Mouse (Mus musculus) adipocyte (in vitro differentiated cells): ENCODE measurements around the gene Iqck.

Experiments used
- DNase-seq: peaks from one replicate; pipeline ENCODE4 v3.0.0-alpha.2; 2016; ENCODE audit warnings: low spot score

Iqck gene

DNA sequence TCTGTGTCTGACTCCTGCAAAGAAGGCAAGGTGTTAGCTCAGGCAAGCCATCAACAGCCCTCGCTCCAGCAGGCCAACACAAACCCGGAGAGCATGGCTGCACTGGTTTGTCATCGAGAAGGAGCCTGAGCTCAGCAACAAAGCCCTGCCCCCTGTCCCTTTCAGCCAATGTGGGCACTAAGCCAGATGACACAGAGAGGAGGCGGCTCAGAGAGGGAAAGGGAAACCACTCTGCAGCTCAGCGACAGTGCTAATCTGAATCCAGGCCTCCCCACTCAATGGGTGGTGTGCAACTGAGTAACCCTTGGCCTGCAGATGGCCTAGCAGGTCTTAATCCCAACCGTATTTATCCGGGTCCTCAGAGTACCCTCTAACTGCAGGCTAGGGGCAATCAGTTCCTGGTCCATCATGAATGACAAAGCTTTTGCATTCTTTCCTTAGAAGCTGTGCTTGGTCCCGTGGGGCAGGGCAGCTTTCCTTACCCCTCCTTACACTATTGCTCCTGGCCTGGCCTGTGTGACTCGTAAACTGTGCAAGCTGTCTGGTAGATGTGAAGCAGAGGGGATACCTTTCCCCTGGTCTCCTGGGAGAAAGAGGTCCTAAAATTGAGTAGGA, 4.8 kb upstream of the Iqck start:
- peak; percentile 82 for DNase-seq

DNA sequence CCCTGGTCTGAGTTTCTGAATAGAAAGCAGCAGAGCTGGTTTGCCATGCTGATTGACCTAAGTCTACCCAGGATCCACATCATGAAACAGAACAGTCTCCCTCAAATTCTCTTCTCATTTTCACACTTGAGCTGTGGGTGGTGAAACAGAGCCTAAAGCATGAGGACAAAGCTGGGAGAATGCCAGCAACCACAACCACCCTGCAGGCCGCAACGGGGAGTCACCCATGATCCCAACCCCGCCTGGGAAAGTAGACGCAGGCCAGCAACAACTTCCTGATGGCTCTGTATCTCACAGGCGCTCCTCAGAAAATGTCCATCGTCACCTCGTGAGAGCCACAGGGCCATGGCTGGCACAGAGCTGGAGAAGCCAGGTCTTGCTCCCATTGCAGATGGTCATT, 4.0 kb upstream of the Iqck start:
- DNase-seq: peak; percentile 41

DNA sequence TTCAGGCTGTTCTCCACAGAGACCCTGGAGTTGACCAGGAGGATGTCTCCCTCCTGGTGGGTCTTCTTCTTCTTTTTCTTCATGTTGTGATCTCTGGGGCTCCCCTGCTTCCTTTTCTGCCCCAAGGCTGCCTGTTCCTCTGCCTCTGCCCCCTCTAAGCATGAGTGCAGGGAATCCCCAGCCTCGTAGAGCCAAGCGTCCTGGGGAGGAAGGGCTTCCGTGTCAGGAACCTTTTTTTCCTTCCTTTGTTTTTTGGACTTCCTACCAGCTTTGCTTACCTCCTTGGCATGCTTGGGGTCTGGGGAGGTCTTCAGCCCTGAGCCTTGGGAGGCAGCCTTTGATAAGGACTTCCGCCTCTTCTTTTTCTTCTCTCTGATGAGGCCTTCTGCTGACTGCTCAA, 2.9 kb upstream of the Iqck start:
- DNase-seq: no peak

DNA sequence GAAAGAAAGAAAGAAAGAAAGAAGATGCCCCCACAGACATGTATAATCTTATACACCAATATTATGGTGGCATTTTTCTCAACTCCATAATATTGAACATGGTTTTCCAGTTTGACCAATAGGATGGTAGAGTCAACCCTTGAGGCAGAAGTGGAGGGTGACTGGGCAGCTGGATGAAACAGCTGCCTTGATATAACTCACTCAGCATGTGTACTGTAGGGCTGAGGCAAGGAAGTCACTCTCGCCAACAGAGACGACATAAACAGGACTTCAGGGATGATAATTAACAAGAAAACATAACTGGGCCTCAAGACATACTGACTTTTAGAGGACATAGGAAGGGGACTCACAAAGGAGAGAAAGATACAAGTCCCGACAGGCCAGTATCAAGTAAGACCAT, 946 bp upstream of the Iqck start:
- DNase-seq: no peak

DNA sequence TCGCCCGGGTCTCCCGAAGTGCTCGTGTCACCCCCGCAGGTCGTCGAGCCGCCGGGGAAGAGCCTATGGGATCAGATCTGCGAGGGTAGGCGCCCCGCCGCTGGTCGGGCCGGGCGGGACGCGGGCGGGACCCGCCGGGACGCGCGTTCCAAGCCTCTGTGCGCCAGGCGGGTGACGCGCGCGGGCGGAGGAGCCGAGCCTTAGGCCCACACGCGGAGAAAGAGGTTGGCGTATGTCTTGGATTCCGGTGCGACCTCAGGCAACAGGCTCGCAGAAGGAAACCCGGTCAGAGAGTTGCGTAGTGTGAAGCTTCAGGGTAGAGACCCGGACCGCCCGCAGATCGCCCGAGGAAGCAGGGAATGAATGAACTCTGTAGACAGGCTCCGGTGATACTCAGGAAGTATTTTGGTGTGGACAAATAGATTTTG, 339 bp downstream of the Iqck start, which contains the start of gene Knop1:
TSS of gene Knop1 (minus strand) at position 378 of the 428 bp plus-strand sequence.
- DNase-seq: no peak

DNA sequence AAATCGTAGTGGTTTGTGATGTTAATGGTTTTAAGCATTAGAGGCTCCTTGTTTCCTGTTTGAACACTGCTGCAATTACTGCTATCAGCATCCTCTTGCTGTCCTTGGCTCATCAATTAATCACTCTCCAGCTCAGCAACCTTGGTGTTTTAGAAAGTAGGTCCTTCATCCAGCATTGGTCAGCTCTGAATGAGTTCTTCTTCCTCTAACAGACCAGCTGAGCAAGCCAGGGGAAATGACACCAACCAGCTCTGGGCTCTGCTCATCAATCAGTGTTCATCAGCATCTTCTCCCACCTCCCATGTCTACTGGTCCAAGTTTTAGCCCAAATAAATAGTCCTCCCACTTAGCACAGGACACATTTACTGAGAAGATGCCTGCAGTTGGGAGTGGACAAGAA, 3.1 kb downstream of the Iqck start:
- DNase-seq: no peak

DNA sequence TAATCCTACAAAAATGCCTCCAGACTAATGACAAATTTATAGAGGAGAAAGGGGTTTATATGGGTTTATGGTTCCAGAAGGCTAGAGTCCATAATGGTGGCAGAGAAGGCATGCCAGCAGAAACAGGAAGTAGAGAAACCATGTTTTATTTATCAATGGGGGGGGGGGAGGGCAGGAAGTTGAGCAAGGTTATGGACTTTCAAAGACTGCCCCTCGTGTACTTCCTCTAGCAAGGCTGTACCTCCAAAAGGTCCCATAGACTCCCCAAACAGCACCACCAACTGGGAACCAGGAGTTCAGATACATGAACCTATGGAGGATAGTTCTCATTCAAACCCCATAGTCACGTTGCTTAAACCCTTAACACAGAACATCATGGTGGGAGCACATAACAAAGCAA, 9.8 kb downstream of the Iqck start:
- DNase-seq: no peak

DNA sequence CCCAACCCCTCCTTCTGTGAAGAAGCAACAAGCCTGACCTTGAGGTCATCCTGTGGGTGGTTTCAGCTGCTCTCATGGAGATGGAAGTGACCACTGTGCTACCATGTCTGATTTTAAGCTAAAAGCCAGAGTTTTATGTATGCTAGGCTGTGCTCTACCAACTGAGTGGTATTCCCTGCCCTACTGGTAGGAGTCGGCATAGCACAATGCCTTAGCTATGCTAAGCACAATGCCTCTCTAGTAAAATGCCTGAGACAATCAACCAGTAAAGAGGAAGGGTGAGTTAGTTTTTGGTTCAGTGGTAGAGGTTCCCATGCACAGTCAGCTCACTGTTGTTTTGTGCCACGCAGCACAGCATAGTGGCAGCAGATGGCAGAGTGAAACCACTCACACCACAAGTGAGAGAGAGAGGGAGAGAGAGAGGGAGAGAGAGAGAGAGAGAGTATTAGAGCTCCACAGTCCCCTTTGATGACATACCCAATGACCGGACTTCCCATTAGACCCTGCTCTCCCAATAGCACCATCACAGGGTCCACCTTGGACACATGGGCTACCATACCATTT, 24.0 kb downstream of the Iqck start:
- DNase-seq: no peak

DNA sequence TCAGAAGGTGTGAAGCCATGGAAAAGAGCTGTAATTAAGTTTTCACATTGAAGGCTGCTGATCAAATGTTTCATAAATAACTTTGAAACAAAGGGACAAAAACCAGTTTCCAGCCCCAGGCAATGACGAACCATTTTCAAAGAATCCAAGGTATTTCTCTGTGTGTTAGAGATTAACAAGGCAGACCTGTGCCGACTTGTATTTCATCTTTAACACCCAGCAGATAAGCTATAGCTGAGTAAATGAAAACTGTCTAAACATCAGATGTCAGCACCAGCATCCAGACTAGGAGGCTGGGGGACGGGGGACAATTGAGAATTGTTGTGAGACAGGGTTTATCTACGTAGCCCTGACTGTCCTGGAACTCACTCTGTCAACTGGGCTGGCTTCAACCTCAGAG, 28.4 kb downstream of the Iqck start:
- DNase-seq: no peak

DNA sequence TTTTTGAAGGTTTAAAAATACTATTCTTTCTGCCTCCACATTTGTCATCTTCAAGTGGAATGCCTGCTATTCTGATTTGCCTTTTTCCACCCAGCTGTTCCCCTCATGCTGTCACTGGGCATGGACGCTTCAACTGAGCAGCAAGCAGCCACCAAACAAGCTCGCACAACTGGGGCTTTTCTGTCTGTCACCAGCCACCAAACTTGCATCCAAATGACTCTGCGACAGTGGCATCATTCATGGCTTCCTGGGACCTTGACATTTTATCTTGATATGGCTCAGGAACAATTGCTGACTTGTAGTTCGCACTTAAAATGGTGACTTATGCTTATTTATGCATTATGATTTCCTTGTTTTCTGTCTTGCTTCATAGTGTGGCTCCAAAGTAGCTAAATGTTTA, 29.4 kb downstream of the Iqck start:
- no peak for DNase-seq

DNA sequence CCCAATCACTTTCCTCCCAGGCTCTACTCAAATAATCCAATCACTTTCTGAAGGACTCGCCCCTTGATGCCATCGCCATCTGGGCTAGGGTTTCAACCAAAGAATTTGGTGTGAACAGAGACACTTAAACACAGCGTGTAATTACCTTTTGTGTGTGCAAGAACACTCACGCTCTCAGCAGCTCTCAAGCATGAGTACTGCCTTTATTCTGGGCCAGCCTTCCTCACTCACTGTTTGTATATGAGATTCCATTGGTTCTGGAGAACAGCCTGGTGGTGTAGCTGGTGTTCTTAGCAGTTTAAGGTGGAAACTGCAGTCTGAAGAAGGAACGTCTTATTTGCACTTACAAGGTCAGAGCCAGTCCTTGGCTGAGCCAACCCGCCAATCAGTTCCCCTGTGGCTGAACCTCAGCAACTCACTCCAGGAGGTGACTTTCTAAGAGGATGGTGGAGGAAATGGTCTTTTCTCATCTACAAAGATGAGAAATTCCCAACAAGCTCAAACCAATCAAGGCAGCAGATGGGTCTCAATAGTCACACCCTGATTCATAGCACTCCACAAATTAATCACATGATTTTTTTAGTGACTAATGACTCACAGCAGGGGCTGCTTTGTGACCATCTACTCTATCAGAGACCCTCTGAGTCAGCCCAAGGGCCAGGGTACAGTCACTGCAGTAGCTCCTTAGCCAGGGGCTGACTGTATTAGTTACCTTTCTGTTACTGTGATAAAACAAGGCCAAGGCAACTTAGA, 31.9 kb downstream of the Iqck start:
- no peak for DNase-seq

DNA sequence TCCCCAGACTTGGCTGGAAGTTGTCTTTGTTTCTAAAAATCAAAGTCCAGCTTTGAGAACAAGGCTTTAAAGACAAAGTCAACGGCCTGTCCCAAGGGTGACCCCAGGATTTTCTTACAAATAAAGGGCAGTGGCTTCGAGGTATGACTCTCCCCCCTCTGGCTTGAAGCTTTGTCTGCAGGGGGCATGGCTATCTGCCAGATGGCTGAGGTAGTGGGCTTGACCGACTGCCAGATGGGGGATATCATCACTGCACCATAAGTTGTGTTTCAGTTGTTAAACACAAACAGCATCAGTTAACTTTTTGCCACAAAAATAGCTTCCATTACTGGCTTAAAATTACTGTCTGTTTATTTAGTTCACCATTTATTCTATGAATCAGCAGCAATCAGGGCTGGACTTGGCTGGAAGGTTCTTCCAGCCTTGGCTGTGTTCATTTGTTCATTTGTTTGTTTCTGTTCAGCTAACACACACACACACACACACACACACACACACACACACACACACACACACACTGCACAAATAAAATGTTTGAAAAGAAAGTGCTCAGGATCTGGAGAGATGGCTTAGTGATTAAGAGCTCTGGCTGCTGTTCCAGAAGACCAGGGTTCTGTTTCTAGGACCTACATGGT, 33.6 kb downstream of the Iqck start:
- peak; percentile 54 for DNase-seq

DNA sequence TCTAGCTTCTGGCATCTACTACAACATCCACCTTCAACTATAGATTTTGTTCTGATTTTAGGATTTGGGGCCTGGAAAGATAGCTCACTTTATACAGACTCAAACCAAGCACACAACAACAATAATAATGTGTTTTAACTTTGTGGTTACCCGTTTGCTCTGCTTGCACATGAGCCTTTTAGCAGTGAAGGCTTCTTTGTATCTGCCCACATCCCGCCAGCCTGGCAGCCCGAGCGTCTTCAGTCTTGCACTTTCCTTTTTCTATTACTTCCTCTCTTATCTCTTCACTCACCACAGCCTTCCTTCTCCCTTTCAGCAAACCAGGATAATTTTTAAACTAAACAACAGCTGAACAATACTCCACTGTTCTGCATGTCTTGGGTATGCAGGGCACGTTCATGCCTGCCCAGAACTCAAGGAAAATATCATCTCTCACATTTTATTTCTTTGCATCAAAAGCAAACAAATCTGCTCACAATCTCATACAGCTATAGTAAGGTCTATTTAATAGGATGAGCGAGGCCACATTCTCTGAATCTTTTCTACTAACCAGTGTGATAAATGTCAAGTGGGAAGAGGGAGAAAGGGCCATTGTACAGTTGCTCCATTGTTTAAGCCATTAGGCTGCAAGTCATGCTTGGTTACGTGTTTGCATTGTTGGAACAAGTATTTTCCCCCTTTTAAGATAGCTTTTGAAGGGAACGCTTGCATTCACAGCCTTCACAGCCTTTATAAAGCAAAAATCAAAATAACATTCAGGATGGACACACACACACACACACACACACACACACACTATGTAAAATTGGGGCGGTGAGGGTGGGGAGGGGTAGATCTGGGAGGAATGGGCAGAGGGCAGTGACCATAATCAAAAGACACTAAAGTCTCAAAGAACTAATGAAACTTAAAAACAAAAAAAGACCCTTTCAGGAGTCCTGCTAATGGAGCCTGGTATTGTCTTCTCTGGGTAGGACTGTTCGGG, 40.2 kb downstream of the Iqck start:
- no peak for DNase-seq

DNA sequence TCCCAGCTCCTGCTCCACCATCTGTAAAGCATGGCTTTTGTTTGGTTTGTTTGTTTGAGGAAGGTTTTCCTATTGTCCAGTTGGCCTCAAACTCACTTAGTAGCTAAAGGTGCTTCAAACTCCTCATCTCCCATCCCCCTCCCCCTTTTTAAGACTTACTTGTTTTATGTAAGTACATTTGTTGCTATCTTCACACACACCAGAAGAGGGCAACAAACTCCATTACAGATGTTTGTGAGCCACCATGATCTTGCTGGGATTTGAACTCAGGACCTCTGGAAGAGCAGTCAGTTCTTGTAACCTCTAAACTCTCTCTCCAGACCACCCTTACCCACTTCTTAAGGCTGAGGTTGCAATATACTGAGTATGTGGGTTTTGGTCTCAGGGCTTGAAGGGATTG, 42.5 kb downstream of the Iqck start:
- DNase-seq: peak; percentile 58

DNA sequence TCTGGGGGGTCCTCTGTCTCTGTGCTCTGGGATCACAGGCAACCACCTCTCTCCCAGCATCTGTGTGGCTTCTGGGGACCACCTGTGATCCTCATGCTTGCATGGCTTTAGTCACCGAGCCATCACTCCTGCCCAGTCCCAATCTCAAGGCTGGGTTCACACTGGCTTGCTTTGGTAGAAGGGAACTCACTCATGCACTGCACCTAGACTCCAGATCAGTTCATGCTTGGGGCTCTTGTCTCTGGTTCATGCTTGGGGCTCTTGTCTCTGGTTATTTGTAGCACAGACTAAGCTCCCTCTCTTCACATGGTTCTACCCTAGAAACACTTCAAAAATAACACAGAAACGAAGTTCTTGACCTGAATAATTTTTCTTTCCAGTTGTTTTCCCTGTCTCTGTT, 44.5 kb downstream of the Iqck start:
- no peak for DNase-seq

DNA sequence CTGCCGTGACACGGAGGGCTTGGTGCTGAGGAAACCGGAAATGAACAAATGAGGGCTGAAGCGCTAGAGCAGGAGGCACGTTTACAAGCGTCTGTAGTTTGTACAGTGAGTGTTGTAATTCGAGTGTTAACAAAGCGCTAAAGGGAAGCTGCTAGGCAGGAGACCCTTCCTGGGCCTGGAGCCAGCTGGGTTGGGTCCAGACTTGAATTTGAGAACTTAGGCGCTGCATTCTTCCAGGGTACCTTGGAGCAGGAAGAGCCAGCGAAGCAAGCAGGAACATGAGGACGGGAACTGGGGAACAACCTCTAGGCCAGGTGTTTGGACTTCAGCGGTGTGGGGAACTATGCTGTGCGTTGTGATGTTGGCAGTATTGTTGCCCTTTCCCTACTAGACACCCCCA, 47.4 kb downstream of the Iqck start:
- DNase-seq: no peak

DNA sequence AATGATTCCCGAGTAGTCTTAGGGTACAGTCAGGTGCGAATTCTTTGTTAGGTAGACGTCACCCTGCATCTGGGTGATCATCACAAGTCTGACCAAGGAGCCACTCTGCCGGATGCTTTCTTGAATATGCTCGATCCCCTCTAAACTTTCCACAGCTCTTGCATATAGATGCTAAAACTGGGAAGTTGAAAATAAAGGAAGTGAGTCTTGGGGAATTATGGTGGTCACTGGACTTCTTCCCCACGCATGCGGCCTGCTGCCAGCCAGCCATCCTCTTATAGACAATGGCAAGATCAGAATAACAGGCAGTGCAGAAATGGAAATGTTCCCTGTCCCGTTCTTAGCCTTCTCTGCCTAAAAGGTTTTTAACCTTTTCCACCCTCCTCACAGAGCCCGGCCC, 48.3 kb downstream of the Iqck start:
- DNase-seq: no peak

DNA sequence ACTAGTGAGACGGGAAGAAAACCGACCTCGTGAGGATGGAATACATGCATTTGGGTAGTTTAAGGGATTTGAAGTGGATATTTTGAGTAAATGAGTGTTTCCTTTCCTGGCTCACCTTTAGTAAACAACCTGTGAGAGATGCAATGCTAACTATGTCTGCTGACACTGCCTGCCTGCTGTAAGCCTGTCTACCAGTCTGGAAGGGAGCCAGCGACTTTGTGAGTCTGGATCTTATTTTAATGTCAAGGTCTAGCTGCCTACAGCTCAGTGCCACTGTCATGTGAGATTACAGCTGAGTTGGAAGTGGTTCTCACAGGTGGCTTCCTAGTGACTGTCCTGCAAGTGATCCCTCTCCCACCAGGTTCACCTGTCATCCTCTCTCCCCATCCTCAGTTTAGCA, 49.0 kb downstream of the Iqck start:
- DNase-seq: no peak

DNA sequence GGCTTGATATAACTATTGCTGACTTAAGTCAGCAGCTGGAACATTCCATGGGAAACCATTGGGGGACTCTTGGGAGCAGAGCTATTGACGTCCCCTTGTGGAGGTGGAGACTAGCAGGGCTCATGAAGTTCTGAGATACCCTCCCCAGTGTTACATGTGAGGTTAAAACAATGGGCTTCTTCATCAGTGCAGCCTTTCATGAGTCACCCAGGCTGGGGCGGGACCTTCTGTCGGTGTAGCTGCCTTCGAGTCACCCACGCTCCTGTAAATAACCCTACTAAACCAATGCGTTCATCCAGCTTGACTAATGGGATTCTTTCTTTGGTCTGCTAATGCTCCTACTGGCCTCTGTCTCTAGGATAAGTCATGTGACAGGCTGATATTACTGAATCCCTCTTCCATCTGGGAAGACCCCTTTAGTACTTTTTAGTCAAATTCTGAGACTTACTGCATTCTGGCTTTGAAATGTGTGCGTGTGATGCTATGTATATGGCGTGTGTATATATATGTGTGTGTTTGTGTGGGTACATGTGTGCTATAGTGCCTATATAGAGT, 53.5 kb downstream of the Iqck start:
- DNase-seq: no peak

DNA sequence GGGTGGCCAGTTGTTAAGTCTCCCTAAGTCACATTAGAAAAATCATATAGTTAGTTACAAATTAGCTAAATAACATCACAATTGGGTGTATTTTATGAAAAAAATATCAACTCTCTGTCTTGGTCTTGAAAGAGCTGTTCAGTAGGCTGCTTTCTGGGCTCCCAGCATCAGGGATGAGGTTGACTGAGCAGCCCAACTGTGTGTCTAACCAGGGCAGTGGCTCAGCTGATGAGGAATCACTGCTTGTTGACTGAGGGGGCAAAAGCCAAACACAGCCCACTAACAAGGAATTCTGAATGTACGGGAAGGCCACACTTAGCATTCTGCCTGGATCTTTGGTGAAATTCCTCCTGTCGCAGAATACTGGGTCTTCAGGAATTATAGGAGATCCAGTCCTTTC, 54.9 kb downstream of the Iqck start:
- no peak for DNase-seq

DNA sequence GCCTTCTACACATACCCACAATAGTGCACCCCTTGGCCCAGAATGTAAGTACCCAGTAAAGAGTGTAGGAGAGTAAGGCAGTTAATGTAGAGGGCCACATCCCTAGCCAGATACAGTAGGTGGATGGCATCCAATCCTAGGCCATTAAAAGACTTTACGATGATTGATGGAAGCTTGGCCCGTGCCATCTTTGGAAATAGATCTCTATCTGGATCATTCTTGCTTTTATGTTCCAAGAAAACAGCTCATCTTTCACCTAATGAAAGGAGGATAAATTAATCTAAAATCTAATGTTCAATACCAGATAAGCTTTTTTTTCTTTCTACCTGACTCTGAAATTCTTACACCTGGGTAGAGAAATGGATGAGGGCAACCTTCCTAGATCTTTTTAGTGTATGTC, 55.6 kb downstream of the Iqck start:
- no peak for DNase-seq

DNA sequence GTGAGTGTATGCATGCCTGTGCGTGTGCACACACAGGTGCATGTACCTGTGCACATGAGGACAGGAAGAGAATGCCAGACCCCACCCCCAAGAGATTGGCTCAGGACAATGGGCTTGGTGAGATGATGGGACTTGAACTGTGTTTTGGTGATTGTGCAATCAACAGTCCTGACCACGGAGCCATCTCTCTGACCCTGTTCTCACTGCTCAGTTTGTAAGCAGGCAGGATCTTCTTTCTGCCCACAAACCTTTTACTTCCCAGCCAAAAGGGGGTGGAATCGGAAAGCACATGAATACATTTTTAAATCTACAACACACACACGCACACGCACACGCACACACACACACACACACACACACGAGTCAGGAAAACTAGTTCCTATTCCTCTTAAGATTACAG, 56.0 kb downstream of the Iqck start:
- no peak for DNase-seq
